Mouse (Mus musculus): ENCODE measurements around the gene Rnf157. TPM values are rescaled to one million over a fixed set of nuclear protein-coding genes. Genes with fewer than 3 reads are reported as not detected.

Gene Rnf157
- total and polyA plus RNA-seq, 2 experiments from 2014 or later: 56.7 to 105 TPM

GRCm38 (mm10) chr11:116353535-116353934 is 59.3 kb downstream of the Rnf157 start:
- H3K36me3 ChIP-seq (ENCODE audit: insufficient read depth): peaks cover 74% of the 10 kb centered on the region
- H3K9me3 ChIP-seq (ENCODE audit: low read length): no peaks in the 10 kb centered on the region
- ATAC-seq (no peak), DNase-seq (no peak)
- WGBS: 93% methylated on average over 8 of the region's 8 CpGs
- no peak overlapping the region for H3K4me3 ChIP-seq (ENCODE audit: low read depth, low read length)
- no peak overlapping the region for H3K9ac ChIP-seq
- H3K4me2 ChIP-seq (ENCODE audit: low read depth): no peak overlapping the region
- no peak for TF ChIP-seq CTCF (IDR thresholded peaks at IDR 0.05; ENCODE audit: low read depth)
- no peak overlapping the region for H3K27ac ChIP-seq (ENCODE audit: low read depth, low read length)
- no peaks in the 10 kb centered on the region for H3K27me3 ChIP-seq (ENCODE audit: insufficient read depth, low read length)
- H3K4me1 ChIP-seq (ENCODE audit: insufficient read depth): no peaks in the 10 kb centered on the region

GRCm38 (mm10) chr11:116351294-116351693 is 61.5 kb downstream of the Rnf157 start:
- no peak for DNase-seq
- Histone ChIP-seq H3K27me3 (ENCODE audit: insufficient read depth, low read length) (no peaks in the 10 kb centered on the region), H3K4me2 (ENCODE audit: low read depth) (no peak overlapping the region), H3K9me3 (ENCODE audit: low read length) (no peaks in the 10 kb centered on the region), H3K36me3 (ENCODE audit: insufficient read depth) (peaks cover 86% of the 10 kb centered on the region), H3K27ac (ENCODE audit: low read depth, low read length) (no peak overlapping the region), H3K4me1 (ENCODE audit: insufficient read depth) (no peaks in the 10 kb centered on the region), H3K4me3 (ENCODE audit: low read depth, low read length) (no peak overlapping the region), H3K9ac (no peak overlapping the region)
- peak; percentile 30 for TF ChIP-seq CTCF (IDR thresholded peaks at IDR 0.05; ENCODE audit: low read depth)
- ATAC-seq: no peak
- WGBS: 92% methylated on average over 5 of the region's 5 CpGs

GRCm38 (mm10) chr11:116347955-116348354 is 64.9 kb downstream of the Rnf157 start:
- Histone ChIP-seq H3K36me3 (ENCODE audit: insufficient read depth) (peaks cover 82% of the 10 kb centered on the region), H3K4me1 (ENCODE audit: insufficient read depth) (no peaks in the 10 kb centered on the region), H3K27ac (ENCODE audit: low read depth, low read length) (no peak overlapping the region), H3K9ac (no peak overlapping the region), H3K9me3 (ENCODE audit: low read length) (no peaks in the 10 kb centered on the region), H3K4me3 (ENCODE audit: low read depth, low read length) (no peak overlapping the region), H3K4me2 (ENCODE audit: low read depth) (no peak overlapping the region), H3K27me3 (ENCODE audit: insufficient read depth, low read length) (no peaks in the 10 kb centered on the region)
- TF ChIP-seq CTCF (IDR thresholded peaks at IDR 0.05; ENCODE audit: low read depth): no peak
- DNase-seq (no peak), ATAC-seq (no peak)
- WGBS: 80% methylated on average over 5 of the region's 5 CpGs

GRCm38 (mm10) chr11:116347012-116347411 is 65.8 kb downstream of the Rnf157 start:
- WGBS: 88% methylated on average over 7 of the region's 7 CpGs
- ATAC-seq (no peak), DNase-seq (no peak)
- Histone ChIP-seq H3K9ac (no peak overlapping the region), H3K4me2 (ENCODE audit: low read depth) (no peak overlapping the region), H3K9me3 (ENCODE audit: low read length) (no peaks in the 10 kb centered on the region), H3K4me1 (ENCODE audit: insufficient read depth) (no peaks in the 10 kb centered on the region), H3K27me3 (ENCODE audit: insufficient read depth, low read length) (no peaks in the 10 kb centered on the region), H3K27ac (ENCODE audit: low read depth, low read length) (no peak overlapping the region), H3K36me3 (ENCODE audit: insufficient read depth) (peaks cover 80% of the 10 kb centered on the region), H3K4me3 (ENCODE audit: low read depth, low read length) (no peak overlapping the region)
- no peak for TF ChIP-seq CTCF (IDR thresholded peaks at IDR 0.05; ENCODE audit: low read depth)

GRCm38 (mm10) chr11:116342069-116342791 is 70.6 kb downstream of the Rnf157 start:
- H3K4me2 ChIP-seq (ENCODE audit: low read depth): no peak overlapping the region
- no peaks in the 10 kb centered on the region for H3K9me3 ChIP-seq (ENCODE audit: low read length)
- H3K4me1 ChIP-seq (ENCODE audit: insufficient read depth): no peaks in the 10 kb centered on the region
- peaks cover 63% of the 10 kb centered on the region for H3K36me3 ChIP-seq (ENCODE audit: insufficient read depth)
- H3K27me3 ChIP-seq (ENCODE audit: insufficient read depth, low read length): no peaks in the 10 kb centered on the region
- H3K27ac ChIP-seq (ENCODE audit: low read depth, low read length): no peak overlapping the region
- DNase-seq (no peak), ATAC-seq (peak; percentile 75)
- H3K9ac ChIP-seq: no peak overlapping the region
- 62% methylated on average over 25 of the region's 25 CpGs for WGBS
- no peak for TF ChIP-seq CTCF (IDR thresholded peaks at IDR 0.05; ENCODE audit: low read depth)
- no peak overlapping the region for H3K4me3 ChIP-seq (ENCODE audit: low read depth, low read length)

GRCm38 (mm10) chr11:116337531-116337930 is 75.3 kb downstream of the Rnf157 start:
- TF ChIP-seq CTCF (IDR thresholded peaks at IDR 0.05; ENCODE audit: low read depth): no peak

GRCm38 (mm10) chr11:116337000-116337399 is 75.8 kb downstream of the Rnf157 start:
- H3K9me3 ChIP-seq (ENCODE audit: low read length): no peaks in the 10 kb centered on the region
- H3K4me2 ChIP-seq (ENCODE audit: low read depth): no peak overlapping the region
- peaks cover 5% of the 10 kb centered on the region; the same call in 1 of the 2 replicates for H3K27me3 ChIP-seq (ENCODE audit: insufficient read depth, low read length)
- DNase-seq (no peak), ATAC-seq (no peak)
- no peak overlapping the region for H3K9ac ChIP-seq
- H3K27ac ChIP-seq (ENCODE audit: low read depth, low read length): no peak overlapping the region
- H3K36me3 ChIP-seq (ENCODE audit: insufficient read depth): peaks cover 21% of the 10 kb centered on the region
- 58% methylated on average over 12 of the region's 12 CpGs for WGBS
- H3K4me3 ChIP-seq (ENCODE audit: low read depth, low read length): no peak overlapping the region
- TF ChIP-seq CTCF (IDR thresholded peaks at IDR 0.05; ENCODE audit: low read depth): no peak
- peaks cover 11% of the 10 kb centered on the region for H3K4me1 ChIP-seq (ENCODE audit: insufficient read depth)

More at GRCm38 (mm10) chr11:116337531-116337930, 75.3 kb downstream of the Rnf157 start:
- Histone ChIP-seq H3K4me1 (ENCODE audit: insufficient read depth) (peaks cover 11% of the 10 kb centered on the region), H3K9ac (no peak overlapping the region), H3K9me3 (ENCODE audit: low read length) (no peaks in the 10 kb centered on the region), H3K27ac (ENCODE audit: low read depth, low read length) (no peak overlapping the region), H3K4me3 (ENCODE audit: low read depth, low read length) (no peak overlapping the region), H3K4me2 (ENCODE audit: low read depth) (no peak overlapping the region), H3K36me3 (ENCODE audit: insufficient read depth) (peaks cover 26% of the 10 kb centered on the region), H3K27me3 (ENCODE audit: insufficient read depth, low read length) (peaks cover 5% of the 10 kb centered on the region; the same call in 1 of the 2 replicates)
- ATAC-seq: no peak
- no peak for DNase-seq
- 86% methylated on average over 6 of the region's 6 CpGs for WGBS
